Mouse (Mus musculus): ENCODE data around the gene Samd4b.

- no peak for TF ChIP-seq CTCF (IDR thresholded peaks at IDR 0.05; ENCODE audit: low read depth)
- no peak for TF ChIP-seq EP300 (IDR thresholded peaks at IDR 0.05; ENCODE audit: low read depth)
Observed at GRCm38 (mm10) chr7:28477363-28477762, 120.6 kb downstream of the Samd4b start.
